Mouse (Mus musculus): ENCODE measurements around the gene Zfp790. TPM values are rescaled to one million over a fixed set of nuclear protein-coding genes. Genes with fewer than 3 reads are reported as not detected.

Zfp790 gene
- polyA plus RNA-seq, 1 experiment from 2014 or later: 16.0 TPM

- H3K4me1 ChIP-seq (replicated peaks; ENCODE audit: control insufficient read depth, insufficient read depth, low read length): peaks cover 11% of the 10 kb centered on the region
- peak within 1 kb of the TSS; percentile 68 for H3K4me3 ChIP-seq (ENCODE audit: low read length)
- ATAC-seq (ENCODE audit: low read depth): peak; percentile 99
- peak within 1 kb of the TSS; percentile 82 for H3K4me2 ChIP-seq (ENCODE audit: low read depth, low read length)
- peak within 1 kb of the TSS; percentile 90 for H3K9ac ChIP-seq (ENCODE audit: low read length)
- peak within 1 kb of the TSS; percentile 82 for H3K27ac ChIP-seq (ENCODE audit: low read length)
- peaks cover 6% of the 10 kb centered on the region; the same call in 1 of the 2 replicates for H3K36me3 ChIP-seq (ENCODE audit: control insufficient read depth, insufficient read depth, low read length)
- H3K27me3 ChIP-seq (ENCODE audit: control insufficient read depth, insufficient read depth, low read depth, low read length): no peaks in the 10 kb centered on the region
- under 1% methylated on average over 45 of the region's 45 CpGs for WGBS
- H3K9me3 ChIP-seq (ENCODE audit: control insufficient read depth, low read length): no peaks in the 10 kb centered on the region
Observed at GRCm38 (mm10) chr7:29783871-29784551, 31.9 kb upstream of the Zfp790 start, which contains the start of gene Zfp30. TSS of gene Zfp30 (plus strand) at chr7:29783998.

DNA sequence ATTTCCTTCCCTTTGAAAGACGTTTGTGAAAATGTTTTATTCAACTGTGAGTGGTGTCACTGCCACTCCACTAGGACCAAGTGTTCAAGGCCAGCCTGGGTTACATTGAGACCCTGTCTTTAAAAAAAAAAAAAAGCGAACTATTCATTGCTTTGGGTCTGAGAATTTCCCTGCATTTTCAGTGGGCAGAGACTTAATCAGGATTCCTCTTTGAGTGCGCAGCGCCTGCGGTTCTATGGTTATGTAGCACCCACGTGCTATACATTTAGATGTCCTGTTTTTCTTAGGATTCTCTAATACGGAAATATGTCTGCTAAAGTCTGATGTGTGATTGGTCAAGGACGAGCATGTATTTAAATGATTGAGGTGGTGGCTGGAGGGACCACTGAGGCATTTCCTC is 30.9 kb upstream of the Zfp790 start:
- Histone ChIP-seq H3K27me3 (ENCODE audit: control insufficient read depth, insufficient read depth, low read depth, low read length) (no peaks in the 10 kb centered on the region), H3K27ac (ENCODE audit: low read length) (no peak overlapping the region), H3K9ac (ENCODE audit: low read length) (peak overlapping the region; percentile 45), H3K4me3 (ENCODE audit: low read length) (peak overlapping the region; percentile 68), H3K9me3 (ENCODE audit: control insufficient read depth, low read length) (no peaks in the 10 kb centered on the region), H3K4me1 (replicated peaks; ENCODE audit: control insufficient read depth, insufficient read depth, low read length) (peaks cover 11% of the 10 kb centered on the region), H3K4me2 (ENCODE audit: low read depth, low read length) (peak overlapping the region; percentile 82), H3K36me3 (ENCODE audit: control insufficient read depth, insufficient read depth, low read length) (peaks cover 14% of the 10 kb centered on the region)
- no peak for ATAC-seq (ENCODE audit: low read depth)
- 40% methylated on average over 8 of the region's 8 CpGs for WGBS

GRCm38 (mm10) chr7:29785888-29786287 is 30.0 kb upstream of the Zfp790 start:
- peak overlapping the region; percentile 45 for H3K9ac ChIP-seq (ENCODE audit: low read length)

GRCm38 (mm10) chr7:29792906-29793305 is 23.0 kb upstream of the Zfp790 start:
- no peak for ATAC-seq (ENCODE audit: low read depth)
- Histone ChIP-seq H3K4me1 (replicated peaks; ENCODE audit: control insufficient read depth, insufficient read depth, low read length) (no peaks in the 10 kb centered on the region), H3K9me3 (ENCODE audit: control insufficient read depth, low read length) (peaks cover 11% of the 10 kb centered on the region), H3K36me3 (ENCODE audit: control insufficient read depth, insufficient read depth, low read length) (peaks cover 41% of the 10 kb centered on the region), H3K27me3 (ENCODE audit: control insufficient read depth, insufficient read depth, low read depth, low read length) (no peaks in the 10 kb centered on the region), H3K4me2 (ENCODE audit: low read depth, low read length) (no peak overlapping the region), H3K9ac (ENCODE audit: low read length) (no peak overlapping the region; the same call in 1 of the 2 replicates), H3K27ac (ENCODE audit: low read length) (no peak overlapping the region), H3K4me3 (ENCODE audit: low read length) (no peak overlapping the region)
- WGBS: 38% methylated on average over 27 of the region's 27 CpGs

More at GRCm38 (mm10) chr7:29785888-29786287, 30.0 kb upstream of the Zfp790 start:
- H3K4me1 ChIP-seq (replicated peaks; ENCODE audit: control insufficient read depth, insufficient read depth, low read length): peaks cover 11% of the 10 kb centered on the region
- no peak overlapping the region for H3K27ac ChIP-seq (ENCODE audit: low read length)
- peak overlapping the region; percentile 68 for H3K4me3 ChIP-seq (ENCODE audit: low read length)
- H3K36me3 ChIP-seq (ENCODE audit: control insufficient read depth, insufficient read depth, low read length): peaks cover 17% of the 10 kb centered on the region
- H3K9me3 ChIP-seq (ENCODE audit: control insufficient read depth, low read length): no peaks in the 10 kb centered on the region
- ATAC-seq (ENCODE audit: low read depth): no peak
- peak overlapping the region; percentile 82 for H3K4me2 ChIP-seq (ENCODE audit: low read depth, low read length)
- H3K27me3 ChIP-seq (ENCODE audit: control insufficient read depth, insufficient read depth, low read depth, low read length): no peaks in the 10 kb centered on the region
- WGBS: 67% methylated on average over 5 of the region's 5 CpGs

GRCm38 (mm10) chr7:29807046-29807445 is 8.9 kb upstream of the Zfp790 start:
- no peak overlapping the region for H3K27ac ChIP-seq (ENCODE audit: low read length)
- H3K27me3 ChIP-seq (ENCODE audit: control insufficient read depth, insufficient read depth, low read depth, low read length): no peaks in the 10 kb centered on the region
- no peak overlapping the region for H3K9ac ChIP-seq (ENCODE audit: low read length)
- no peaks in the 10 kb centered on the region for H3K4me1 ChIP-seq (replicated peaks; ENCODE audit: control insufficient read depth, insufficient read depth, low read length)
- no peak overlapping the region for H3K4me2 ChIP-seq (ENCODE audit: low read depth, low read length)
- no peaks in the 10 kb centered on the region for H3K36me3 ChIP-seq (ENCODE audit: control insufficient read depth, insufficient read depth, low read length)
- H3K9me3 ChIP-seq (ENCODE audit: control insufficient read depth, low read length): no peaks in the 10 kb centered on the region; the same call in 1 of the 2 replicates
- 77% methylated on average over 5 of the region's 5 CpGs for WGBS
- H3K4me3 ChIP-seq (ENCODE audit: low read length): no peak overlapping the region
- no peak for ATAC-seq (ENCODE audit: low read depth)

DNA sequence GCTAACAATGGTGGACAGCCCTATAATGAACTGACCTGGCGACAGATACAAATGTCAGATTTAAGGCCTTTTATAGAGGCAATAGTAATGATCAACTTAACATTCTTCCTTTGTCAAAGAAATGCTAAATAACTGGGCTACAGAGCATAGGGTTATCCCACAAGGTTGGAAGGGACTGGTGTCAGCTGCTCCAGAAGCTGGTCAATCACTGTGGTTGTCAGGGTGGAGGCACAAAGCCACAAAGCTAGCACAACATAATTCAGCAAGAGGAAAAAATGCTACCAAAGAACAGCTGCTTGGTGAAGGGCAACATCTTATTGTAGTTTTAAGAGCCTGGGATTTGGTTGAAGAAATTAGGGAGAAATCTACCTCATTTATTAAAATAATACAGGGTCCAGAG is 3.7 kb upstream of the Zfp790 start:
- Histone ChIP-seq H3K4me2 (ENCODE audit: low read depth, low read length) (no peak overlapping the region), H3K4me3 (ENCODE audit: low read length) (no peak overlapping the region), H3K9me3 (ENCODE audit: control insufficient read depth, low read length) (no peaks in the 10 kb centered on the region; the same call in 1 of the 2 replicates), H3K36me3 (ENCODE audit: control insufficient read depth, insufficient read depth, low read length) (no peaks in the 10 kb centered on the region), H3K27ac (ENCODE audit: low read length) (no peak overlapping the region), H3K9ac (ENCODE audit: low read length) (no peak overlapping the region), H3K27me3 (ENCODE audit: control insufficient read depth, insufficient read depth, low read depth, low read length) (no peaks in the 10 kb centered on the region), H3K4me1 (replicated peaks; ENCODE audit: control insufficient read depth, insufficient read depth, low read length) (peaks cover 15% of the 10 kb centered on the region)
- no peak for ATAC-seq (ENCODE audit: low read depth)
- WGBS: 95% methylated on average over 1 of the region's 1 CpGs

DNA sequence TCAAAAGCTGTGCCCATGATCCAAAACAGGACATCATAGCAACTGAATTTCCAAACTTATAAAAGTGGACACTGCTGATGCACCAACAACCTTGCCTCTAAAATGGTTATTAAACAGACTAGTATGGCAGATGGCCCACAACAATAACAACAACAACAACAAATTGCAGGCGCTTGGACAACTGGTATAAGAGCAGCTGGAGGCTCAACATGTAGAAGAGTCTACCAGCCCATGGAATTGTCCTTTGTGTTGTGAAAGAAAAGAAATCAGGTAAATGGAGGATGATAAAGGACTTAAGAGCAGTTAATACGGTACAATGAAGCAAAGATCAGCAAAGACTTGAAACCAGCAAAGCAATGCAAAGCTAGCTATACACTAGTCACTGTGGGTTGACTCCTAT is 1.5 kb upstream of the Zfp790 start:
- Histone ChIP-seq H3K4me3 (ENCODE audit: low read length) (no peak overlapping the region), H3K27ac (ENCODE audit: low read length) (no peak overlapping the region), H3K36me3 (ENCODE audit: control insufficient read depth, insufficient read depth, low read length) (no peaks in the 10 kb centered on the region), H3K9me3 (ENCODE audit: control insufficient read depth, low read length) (no peaks in the 10 kb centered on the region), H3K4me1 (replicated peaks; ENCODE audit: control insufficient read depth, insufficient read depth, low read length) (peaks cover 21% of the 10 kb centered on the region), H3K4me2 (ENCODE audit: low read depth, low read length) (no peak overlapping the region), H3K9ac (ENCODE audit: low read length) (no peak overlapping the region), H3K27me3 (ENCODE audit: control insufficient read depth, insufficient read depth, low read depth, low read length) (no peaks in the 10 kb centered on the region)
- WGBS: 85% methylated on average over 2 of the region's 2 CpGs
- ATAC-seq (ENCODE audit: low read depth): no peak

GRCm38 (mm10) chr7:29815061-29815784 is 691 bp upstream of the Zfp790 start:
- WGBS: 3% methylated on average over 12 of the region's 12 CpGs
- H3K36me3 ChIP-seq (ENCODE audit: control insufficient read depth, insufficient read depth, low read length): no peaks in the 10 kb centered on the region
- no peaks in the 10 kb centered on the region for H3K9me3 ChIP-seq (ENCODE audit: control insufficient read depth, low read length)
- H3K4me3 ChIP-seq (ENCODE audit: low read length): peak overlapping the region; percentile 83
- H3K27me3 ChIP-seq (ENCODE audit: control insufficient read depth, insufficient read depth, low read depth, low read length): no peaks in the 10 kb centered on the region
- H3K4me1 ChIP-seq (replicated peaks; ENCODE audit: control insufficient read depth, insufficient read depth, low read length): peaks cover 24% of the 10 kb centered on the region
- H3K9ac ChIP-seq (ENCODE audit: low read length): peak overlapping the region; percentile 74
- peak overlapping the region; percentile 43 for H3K27ac ChIP-seq (ENCODE audit: low read length)
- ATAC-seq (ENCODE audit: low read depth): peak; percentile 15
- H3K4me2 ChIP-seq (ENCODE audit: low read depth, low read length): peak overlapping the region; percentile 75

DNA sequence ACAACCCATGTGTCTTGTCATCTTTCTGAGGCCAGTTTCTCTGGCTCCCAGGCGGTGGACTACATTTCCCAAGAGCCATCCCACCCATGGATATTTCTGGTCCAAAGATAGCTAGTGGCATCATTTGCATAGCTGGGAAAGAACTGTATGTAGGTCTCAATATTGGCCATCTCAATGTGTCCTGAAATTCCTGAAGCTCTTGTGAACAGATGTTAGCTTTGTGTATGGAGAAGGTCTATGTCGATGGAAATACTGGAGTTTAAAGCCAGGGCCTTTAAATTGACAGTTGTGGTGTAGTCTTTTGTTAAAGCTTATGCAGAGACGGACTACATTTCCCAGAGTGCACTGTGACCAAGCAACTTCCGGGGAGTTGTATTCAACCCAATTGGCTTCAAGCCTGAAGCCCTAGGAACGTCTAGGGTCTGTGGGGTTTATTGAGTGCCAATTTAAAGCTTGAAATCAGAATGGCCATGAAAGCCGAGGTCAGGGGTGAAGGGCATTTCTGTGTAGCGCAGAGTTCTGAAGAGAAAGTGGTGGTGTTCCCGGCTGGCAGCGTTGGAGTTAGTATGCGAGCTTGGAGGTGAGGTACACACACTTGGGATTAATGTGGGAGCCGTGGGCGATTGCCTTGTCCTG is 2.8 kb downstream of the Zfp790 start:
- Histone ChIP-seq H3K27ac (ENCODE audit: low read length) (peak overlapping the region; percentile 32; the same call in 1 of the 2 replicates), H3K4me2 (ENCODE audit: low read depth, low read length) (peak overlapping the region; percentile 67), H3K9ac (ENCODE audit: low read length) (peak overlapping the region; percentile 75), H3K4me3 (ENCODE audit: low read length) (peak overlapping the region; percentile 67), H3K36me3 (ENCODE audit: control insufficient read depth, insufficient read depth, low read length) (no peaks in the 10 kb centered on the region), H3K27me3 (ENCODE audit: control insufficient read depth, insufficient read depth, low read depth, low read length) (no peaks in the 10 kb centered on the region), H3K4me1 (replicated peaks; ENCODE audit: control insufficient read depth, insufficient read depth, low read length) (peaks cover 24% of the 10 kb centered on the region), H3K9me3 (ENCODE audit: control insufficient read depth, low read length) (no peaks in the 10 kb centered on the region)
- WGBS: 4% methylated on average over 12 of the region's 12 CpGs
- ATAC-seq (ENCODE audit: low read depth): peak; percentile 64

Measured in lung, embryonic 16.5 days (tissue).